Mouse (Mus musculus): Measurements from ENCODE around the gene Slc2a3. TPM values are rescaled to one million over a fixed set of nuclear protein-coding genes. Genes with fewer than 3 reads are reported as not detected.

Gene Slc2a3
- polyA plus RNA-seq (2015; fragmentation: Nextera tagmentation; extraction: Ambion mirVana) = 11.2 and 12.1 TPM in 2 replicates

DNA sequence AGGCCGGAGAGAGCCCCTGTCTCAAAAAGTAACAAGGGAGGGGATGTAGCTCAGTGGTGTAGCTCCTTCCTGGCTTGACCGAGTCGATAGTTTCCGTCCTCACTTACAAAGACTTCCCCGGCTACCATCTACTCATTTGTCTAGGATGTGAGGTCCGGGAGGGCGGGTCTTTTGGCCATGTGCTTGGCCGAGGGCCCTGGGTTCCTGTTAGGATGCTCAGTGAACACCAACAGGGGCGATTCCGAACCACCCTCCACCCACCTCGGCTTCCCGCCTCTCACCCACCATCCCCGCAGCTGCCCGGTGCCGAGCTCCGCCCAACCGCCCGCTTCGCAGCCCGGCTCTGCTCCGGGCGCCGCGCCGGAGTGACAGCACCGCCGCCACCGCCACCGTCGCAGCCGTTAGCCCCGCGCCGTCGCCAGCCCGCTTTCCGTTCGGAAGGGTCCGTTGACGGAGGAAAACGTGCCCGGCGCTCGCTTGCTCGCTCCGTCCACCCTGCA, at the start of gene Slc2a3:
TSS of gene Slc2a3 (minus strand) at position 340 of the 500 bp plus-strand sequence.
- under 1% methylated on average over 46 of the region's 46 CpGs for WGBS
- peak within 1 kb of the TSS; percentile 99 for H3K4me2 ChIP-seq (ENCODE audit: low read depth, low read length)
- peak within 1 kb of the TSS; percentile 46; the same call in 1 of the 2 replicates for H3K27ac ChIP-seq (ENCODE audit: low read length)
- H3K27me3 ChIP-seq (ENCODE audit: control insufficient read depth, insufficient read depth, low read length) = no peaks in the 10 kb centered on the region
- peak; percentile 61 for ATAC-seq (ENCODE audit: insufficient read depth, low FRiP score)
- H3K4me3 ChIP-seq (replicated peaks; ENCODE audit: low read length) = peak within 1 kb of the TSS; percentile 58
- no peaks in the 10 kb centered on the region for H3K36me3 ChIP-seq (ENCODE audit: control insufficient read depth, insufficient read depth, low read length)
- peaks cover 13% of the 10 kb centered on the region; the same call in 1 of the 2 replicates for H3K4me1 ChIP-seq (ENCODE audit: control insufficient read depth, insufficient read depth, low read length)
- no peaks in the 10 kb centered on the region for H3K9me3 ChIP-seq (replicated peaks; ENCODE audit: control insufficient read depth, low read length)
- H3K9ac ChIP-seq (ENCODE audit: low read length) = peak within 1 kb of the TSS; percentile 79

DNA sequence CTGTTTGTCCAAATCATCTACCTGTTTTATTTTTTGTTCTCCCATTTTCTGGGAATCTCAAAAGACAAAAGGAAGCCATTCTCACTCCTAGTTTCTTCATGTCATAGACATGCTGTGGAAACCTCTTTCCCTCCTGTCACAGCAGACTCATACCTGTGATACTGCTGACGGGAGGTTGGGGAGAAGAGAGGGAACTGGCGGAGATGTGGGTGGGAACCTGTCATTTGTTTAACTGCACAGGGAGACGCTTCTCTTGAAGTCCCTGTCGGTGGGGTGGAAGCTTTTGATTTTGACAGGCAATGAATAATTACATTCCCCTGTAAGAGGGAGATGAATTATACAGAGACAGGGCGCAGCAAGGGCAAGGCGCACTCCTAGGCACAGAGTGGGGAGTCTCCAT, 42.3 kb upstream of the Slc2a3 start:
- WGBS = 38% methylated on average over 6 of the region's 6 CpGs
- H3K4me1 ChIP-seq (ENCODE audit: control insufficient read depth, insufficient read depth, low read length) = no peaks in the 10 kb centered on the region
- no peak overlapping the region for H3K4me3 ChIP-seq (replicated peaks; ENCODE audit: low read length)
- no peak for ATAC-seq (ENCODE audit: insufficient read depth, low FRiP score)
- no peak overlapping the region for H3K4me2 ChIP-seq (ENCODE audit: low read depth, low read length)
- H3K9me3 ChIP-seq (replicated peaks; ENCODE audit: control insufficient read depth, low read length) = no peaks in the 10 kb centered on the region
- peaks cover 29% of the 10 kb centered on the region for H3K36me3 ChIP-seq (ENCODE audit: control insufficient read depth, insufficient read depth, low read length)
- H3K27me3 ChIP-seq (ENCODE audit: control insufficient read depth, insufficient read depth, low read length) = no peaks in the 10 kb centered on the region
- H3K27ac ChIP-seq (ENCODE audit: low read length) = no peak overlapping the region
- H3K9ac ChIP-seq (ENCODE audit: low read length) = no peak overlapping the region

DNA sequence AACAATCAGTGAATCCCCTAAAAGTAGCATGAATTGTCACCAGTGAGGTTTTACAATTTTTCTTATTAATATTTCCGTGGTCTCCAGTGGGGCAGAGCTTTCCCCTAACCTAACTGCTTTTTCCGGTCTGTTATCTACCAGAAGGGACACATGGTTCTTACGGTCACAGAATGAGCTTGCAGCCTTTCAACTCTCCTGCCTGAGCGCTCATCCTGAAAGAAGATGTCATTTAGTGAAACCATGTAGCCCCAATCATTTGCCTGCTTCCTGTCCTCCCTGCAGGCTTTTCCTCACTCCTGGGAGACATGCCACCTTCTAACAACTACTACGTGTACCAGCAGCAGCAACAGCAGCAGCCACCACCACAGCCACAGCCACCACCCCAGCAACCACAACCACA, 36.1 kb upstream of the Slc2a3 start:
- H3K36me3 ChIP-seq (ENCODE audit: control insufficient read depth, insufficient read depth, low read length) = peaks cover 43% of the 10 kb centered on the region
- no peak overlapping the region for H3K9ac ChIP-seq (ENCODE audit: low read length)
- no peaks in the 10 kb centered on the region for H3K27me3 ChIP-seq (ENCODE audit: control insufficient read depth, insufficient read depth, low read length)
- H3K4me3 ChIP-seq (replicated peaks; ENCODE audit: low read length) = no peak overlapping the region
- 92% methylated on average over 5 of the region's 5 CpGs for WGBS
- no peaks in the 10 kb centered on the region for H3K9me3 ChIP-seq (replicated peaks; ENCODE audit: control insufficient read depth, low read length)
- ATAC-seq (ENCODE audit: insufficient read depth, low FRiP score) = no peak
- H3K4me2 ChIP-seq (ENCODE audit: low read depth, low read length) = no peak overlapping the region
- H3K27ac ChIP-seq (ENCODE audit: low read length) = no peak overlapping the region
- no peaks in the 10 kb centered on the region for H3K4me1 ChIP-seq (ENCODE audit: control insufficient read depth, insufficient read depth, low read length)

DNA sequence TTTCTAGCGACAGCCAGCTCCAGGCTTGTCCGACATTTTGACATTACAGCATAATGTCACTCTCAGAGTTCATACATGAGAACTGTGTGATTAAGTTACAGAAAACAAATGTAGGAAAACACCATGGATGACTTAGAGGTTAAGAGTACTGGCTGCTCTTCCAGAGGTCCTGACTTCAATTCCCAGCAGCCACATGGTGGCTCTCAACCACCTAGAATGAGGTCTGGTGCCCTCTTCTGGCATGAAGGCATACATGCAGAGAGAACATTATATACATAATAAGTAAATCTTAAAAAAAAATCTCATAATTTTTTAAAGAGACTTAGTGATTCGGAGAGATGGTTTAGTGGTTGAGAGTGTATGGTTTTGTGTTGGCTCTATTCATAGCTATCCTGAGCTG, 35.5 kb upstream of the Slc2a3 start:
- 98% methylated on average over 3 of the region's 3 CpGs for WGBS

DNA sequence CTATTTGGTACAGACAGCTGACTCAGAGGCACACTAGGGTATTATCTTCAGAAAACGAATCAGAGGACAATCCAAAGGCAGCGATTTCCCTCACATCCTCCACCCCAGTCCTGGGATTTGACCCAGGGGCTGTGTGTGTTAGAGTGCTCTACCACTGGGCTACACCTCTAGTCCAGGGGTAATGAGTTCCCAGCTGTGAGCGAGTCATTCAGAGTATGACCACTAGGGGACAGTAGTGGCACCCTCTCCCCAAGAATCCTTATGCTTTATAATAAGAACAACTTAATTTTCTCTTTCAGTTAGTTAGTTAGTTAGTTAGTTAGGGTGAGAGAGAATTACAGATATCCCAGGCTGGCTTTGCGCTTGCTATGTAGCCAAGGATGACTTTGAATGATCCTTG, 32.9 kb upstream of the Slc2a3 start:
- peaks cover 28% of the 10 kb centered on the region for H3K36me3 ChIP-seq (ENCODE audit: control insufficient read depth, insufficient read depth, low read length)
- H3K27ac ChIP-seq (ENCODE audit: low read length) = no peak overlapping the region
- no peak overlapping the region for H3K9ac ChIP-seq (ENCODE audit: low read length)
- no peak overlapping the region for H3K4me2 ChIP-seq (ENCODE audit: low read depth, low read length)
- WGBS = 77% methylated on average over 4 of the region's 4 CpGs
- no peak for ATAC-seq (ENCODE audit: insufficient read depth, low FRiP score)
- H3K4me3 ChIP-seq (replicated peaks; ENCODE audit: low read length) = no peak overlapping the region
- no peaks in the 10 kb centered on the region for H3K27me3 ChIP-seq (ENCODE audit: control insufficient read depth, insufficient read depth, low read length)
- H3K9me3 ChIP-seq (replicated peaks; ENCODE audit: control insufficient read depth, low read length) = no peaks in the 10 kb centered on the region
- no peaks in the 10 kb centered on the region for H3K4me1 ChIP-seq (ENCODE audit: control insufficient read depth, insufficient read depth, low read length)

More for the DNA sequence above, 35.5 kb upstream of the Slc2a3 start:
- Histone ChIP-seq H3K4me3 (replicated peaks; ENCODE audit: low read length) (no peak overlapping the region), H3K9ac (ENCODE audit: low read length) (no peak overlapping the region), H3K27ac (ENCODE audit: low read length) (no peak overlapping the region), H3K9me3 (replicated peaks; ENCODE audit: control insufficient read depth, low read length) (no peaks in the 10 kb centered on the region), H3K36me3 (ENCODE audit: control insufficient read depth, insufficient read depth, low read length) (peaks cover 43% of the 10 kb centered on the region), H3K4me1 (ENCODE audit: control insufficient read depth, insufficient read depth, low read length) (no peaks in the 10 kb centered on the region), H3K4me2 (ENCODE audit: low read depth, low read length) (no peak overlapping the region), H3K27me3 (ENCODE audit: control insufficient read depth, insufficient read depth, low read length) (no peaks in the 10 kb centered on the region)
- no peak for ATAC-seq (ENCODE audit: insufficient read depth, low FRiP score)

DNA sequence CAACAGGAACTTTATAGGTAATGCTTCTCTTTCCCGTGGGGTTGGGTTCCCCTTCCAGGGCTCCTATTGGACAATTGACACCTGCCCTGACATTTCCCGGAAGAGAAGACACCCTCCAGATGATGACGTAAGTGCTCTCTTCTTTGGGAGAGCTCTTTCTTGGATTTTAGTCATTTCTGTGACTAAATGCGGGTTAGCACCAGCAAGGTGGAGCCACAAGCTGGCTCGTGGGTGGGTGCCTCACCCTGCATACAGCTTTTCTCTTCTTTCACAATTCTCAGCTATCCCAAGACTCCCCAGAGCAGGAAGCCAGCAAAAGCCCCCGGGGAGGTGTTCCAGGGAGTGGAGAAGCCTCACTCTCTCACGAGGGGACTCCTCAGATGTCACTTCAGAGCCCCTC, 31.4 kb upstream of the Slc2a3 start:
- Histone ChIP-seq H3K36me3 (ENCODE audit: control insufficient read depth, insufficient read depth, low read length) (peaks cover 25% of the 10 kb centered on the region), H3K9ac (ENCODE audit: low read length) (no peak overlapping the region), H3K4me3 (replicated peaks; ENCODE audit: low read length) (no peak overlapping the region), H3K4me1 (ENCODE audit: control insufficient read depth, insufficient read depth, low read length) (no peaks in the 10 kb centered on the region), H3K27ac (ENCODE audit: low read length) (no peak overlapping the region), H3K27me3 (ENCODE audit: control insufficient read depth, insufficient read depth, low read length) (no peaks in the 10 kb centered on the region), H3K4me2 (ENCODE audit: low read depth, low read length) (no peak overlapping the region), H3K9me3 (replicated peaks; ENCODE audit: control insufficient read depth, low read length) (no peaks in the 10 kb centered on the region)
- WGBS = 80% methylated on average over 7 of the region's 7 CpGs
- no peak for ATAC-seq (ENCODE audit: insufficient read depth, low FRiP score)

DNA sequence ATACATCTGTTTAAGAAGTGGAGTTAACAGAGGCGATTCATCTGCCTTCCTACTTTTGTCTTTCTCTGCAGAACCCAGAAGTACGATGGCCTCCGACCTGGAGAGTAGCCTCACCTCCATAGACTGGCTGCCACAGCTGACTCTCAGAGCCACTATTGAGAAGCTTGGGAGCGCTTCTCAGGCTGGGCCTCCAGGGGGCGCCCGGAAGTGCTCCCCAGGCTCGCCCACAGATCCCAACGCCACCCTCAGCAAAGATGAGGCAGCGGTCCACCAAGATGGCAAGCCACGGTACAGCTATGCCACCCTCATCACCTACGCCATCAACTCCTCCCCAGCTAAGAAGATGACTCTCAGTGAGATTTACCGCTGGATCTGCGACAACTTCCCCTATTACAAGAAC, 26.6 kb upstream of the Slc2a3 start:
- no peak for ATAC-seq (ENCODE audit: insufficient read depth, low FRiP score)
- Histone ChIP-seq H3K27me3 (ENCODE audit: control insufficient read depth, insufficient read depth, low read length) (no peaks in the 10 kb centered on the region), H3K4me3 (replicated peaks; ENCODE audit: low read length) (no peak overlapping the region), H3K36me3 (ENCODE audit: control insufficient read depth, insufficient read depth, low read length) (peaks cover 3% of the 10 kb centered on the region; the same call in 1 of the 2 replicates), H3K4me1 (ENCODE audit: control insufficient read depth, insufficient read depth, low read length) (peaks cover 28% of the 10 kb centered on the region), H3K27ac (ENCODE audit: low read length) (no peak overlapping the region), H3K9me3 (replicated peaks; ENCODE audit: control insufficient read depth, low read length) (no peaks in the 10 kb centered on the region), H3K9ac (ENCODE audit: low read length) (no peak overlapping the region), H3K4me2 (ENCODE audit: low read depth, low read length) (no peak overlapping the region)
- WGBS = 53% methylated on average over 13 of the region's 13 CpGs

DNA sequence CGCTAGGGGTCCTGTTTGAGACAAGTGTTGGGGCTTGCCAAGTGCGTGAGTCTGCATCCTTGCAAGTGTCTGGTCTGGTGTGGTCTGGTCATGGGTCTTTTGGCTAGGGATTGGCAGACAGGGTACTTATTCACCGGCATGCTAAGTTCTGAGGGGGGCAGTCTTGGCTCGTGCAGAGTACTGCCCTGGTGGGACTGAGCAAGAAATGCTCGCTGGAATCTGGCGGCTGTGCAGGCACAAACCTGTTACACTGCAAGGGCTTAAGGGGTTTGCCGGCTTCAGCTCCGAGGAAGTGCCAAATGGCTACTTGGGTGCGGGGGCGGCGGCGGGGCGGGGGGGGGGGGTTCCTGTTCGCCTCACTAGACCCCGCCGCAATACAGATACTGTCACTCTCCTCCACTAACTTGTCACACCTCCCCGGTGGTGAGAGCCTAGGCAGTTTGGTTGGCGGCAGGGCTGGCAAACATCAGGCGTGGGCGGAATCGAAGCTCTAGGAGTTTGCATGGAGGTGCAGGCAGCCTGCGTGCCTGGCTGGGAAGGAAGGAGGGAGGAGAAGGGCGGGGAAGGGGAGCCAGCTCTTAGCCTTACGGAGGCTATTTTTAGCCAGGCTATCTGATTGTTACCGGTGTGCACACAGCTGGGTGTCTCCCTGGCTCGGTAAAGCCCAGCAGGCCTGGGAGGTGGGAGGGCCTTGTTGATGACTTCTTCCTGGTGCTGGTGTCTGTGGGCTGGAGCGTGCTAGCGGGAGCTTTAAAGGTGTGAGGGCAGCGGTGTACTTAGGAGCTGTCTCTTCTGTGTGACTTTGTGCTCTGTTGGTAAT, 24.7 kb upstream of the Slc2a3 start:
- peak overlapping the region; percentile 86 for H3K4me2 ChIP-seq (ENCODE audit: low read depth, low read length)
- ATAC-seq (ENCODE audit: insufficient read depth, low FRiP score) = peak; percentile 93
- H3K9ac ChIP-seq (ENCODE audit: low read length) = peak overlapping the region; percentile 72
- peak overlapping the region; percentile 76 for H3K27ac ChIP-seq (ENCODE audit: low read length)
- H3K27me3 ChIP-seq (ENCODE audit: control insufficient read depth, insufficient read depth, low read length) = no peaks in the 10 kb centered on the region
- WGBS = 4% methylated on average over 29 of the region's 29 CpGs
- peaks cover 3% of the 10 kb centered on the region; the same call in 1 of the 2 replicates for H3K36me3 ChIP-seq (ENCODE audit: control insufficient read depth, insufficient read depth, low read length)
- peak overlapping the region; percentile 47 for H3K4me3 ChIP-seq (replicated peaks; ENCODE audit: low read length)
- H3K4me1 ChIP-seq (ENCODE audit: control insufficient read depth, insufficient read depth, low read length) = peaks cover 37% of the 10 kb centered on the region
- no peaks in the 10 kb centered on the region for H3K9me3 ChIP-seq (replicated peaks; ENCODE audit: control insufficient read depth, low read length)

DNA sequence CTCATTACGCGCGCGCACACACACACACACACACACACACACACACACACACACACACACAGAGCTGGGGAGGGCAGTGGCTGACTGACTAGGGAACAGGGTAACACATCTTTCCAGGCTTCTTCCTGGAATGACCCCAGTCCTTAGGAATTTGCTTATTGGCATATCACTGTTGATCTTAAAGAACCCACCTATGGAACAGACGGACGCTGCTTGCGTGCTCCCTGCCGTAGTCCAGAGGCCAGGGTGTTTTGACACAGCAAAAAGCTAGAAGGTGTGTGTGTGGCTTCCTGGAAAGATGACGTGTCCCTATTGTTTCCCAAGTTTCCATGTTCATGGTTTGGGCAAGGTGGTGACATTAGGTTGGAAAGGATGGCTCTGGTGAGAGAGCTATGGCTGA, 23.7 kb upstream of the Slc2a3 start:
- no peak overlapping the region; the same call in 1 of the 2 replicates for H3K4me2 ChIP-seq (ENCODE audit: low read depth, low read length)
- peaks cover 45% of the 10 kb centered on the region for H3K4me1 ChIP-seq (ENCODE audit: control insufficient read depth, insufficient read depth, low read length)

More for the DNA sequence above, 23.7 kb upstream of the Slc2a3 start:
- no peak overlapping the region for H3K4me3 ChIP-seq (replicated peaks; ENCODE audit: low read length)
- peaks cover 3% of the 10 kb centered on the region; the same call in 1 of the 2 replicates for H3K36me3 ChIP-seq (ENCODE audit: control insufficient read depth, insufficient read depth, low read length)
- no peaks in the 10 kb centered on the region for H3K9me3 ChIP-seq (replicated peaks; ENCODE audit: control insufficient read depth, low read length)
- no peaks in the 10 kb centered on the region for H3K27me3 ChIP-seq (ENCODE audit: control insufficient read depth, insufficient read depth, low read length)
- no peak overlapping the region for H3K9ac ChIP-seq (ENCODE audit: low read length)
- ATAC-seq (ENCODE audit: insufficient read depth, low FRiP score) = no peak
- H3K27ac ChIP-seq (ENCODE audit: low read length) = 0 out of 2 replicates have a peak overlapping the region, but pooled peaks have one; percentile 76
- 82% methylated on average over 9 of the region's 9 CpGs for WGBS

All from stomach, embryonic 16.5 days (tissue).